In genomic region chr13:113880564-113881171, GRCm38 (mm10) we compare ENCODE assay signal across 9 mouse cellular contexts.
DNase-seq lines count a peak whose midpoint lies in the region; ATAC-seq lines count a peak whose summit lies in the region.
"Had no signal": no experiment of that assay in that cellular context is flagged by ENCODE, and none has a peak within 500 bp of the region (broad histone marks: within the 10 kb centered on the region; RNA-seq: fewer than 3 reads in every experiment).

No protein-coding gene starts in this region.

- no peak overlapping the region for H3K27ac ChIP-seq in kidney, embryonic 16.5 days (ENCODE audit: low read length)
- H3K27ac ChIP-seq in forebrain, embryonic 13.5 days, result no peak overlapping the region
- H3K27ac ChIP-seq in liver, embryonic 13.5 days, result no peak overlapping the region
- no peak overlapping the region for H3K27ac ChIP-seq in intestine, embryonic 16.5 days (ENCODE audit: low read length)

- DNase-seq in kidney, postnatal 36 days, result no peak
- no peak for DNase-seq in liver, embryonic 13.5 days
- DNase-seq in yolk sac, embryonic 10.5 days (ENCODE audit: low spot score), result peak; percentile 26
- no peak for DNase-seq in c-Kit-positive CD71-positive TER-119-positive erythroid progenitor cells, embryonic 14.5 days (ENCODE audit: low spot score)
- DNase-seq in left cerebral cortex, adult 9 months (ENCODE audit: low spot score in 2 of 2), result no peak

- peaks cover 45% of the 10 kb centered on the region for H3K4me1 ChIP-seq in kidney, embryonic 16.5 days (ENCODE audit: insufficient read depth, low read length)
- peaks cover 48% of the 10 kb centered on the region for H3K4me1 ChIP-seq in forebrain, embryonic 13.5 days
- peaks cover 14% of the 10 kb centered on the region; the same call in 1 of the 2 replicates for H3K4me1 ChIP-seq in liver, embryonic 13.5 days (replicated peaks)
- H3K4me1 ChIP-seq in intestine, embryonic 16.5 days (ENCODE audit: control insufficient read depth, insufficient read depth, low read length), result no peaks in the 10 kb centered on the region

- no peaks in the 10 kb centered on the region for H3K9me3 ChIP-seq in kidney, embryonic 16.5 days (ENCODE audit: low read length)
- no peaks in the 10 kb centered on the region for H3K9me3 ChIP-seq in forebrain, embryonic 13.5 days (replicated peaks)
- no peaks in the 10 kb centered on the region for H3K9me3 ChIP-seq in liver, embryonic 13.5 days (replicated peaks)
- no peaks in the 10 kb centered on the region for H3K9me3 ChIP-seq in intestine, embryonic 16.5 days (ENCODE audit: control insufficient read depth, low read length)
- H3K9me3 ChIP-seq: G1E had no signal

- H3K4me3 ChIP-seq in kidney, embryonic 16.5 days (ENCODE audit: low read length), result peak overlapping the region; percentile 8
- no peak overlapping the region for H3K4me3 ChIP-seq in forebrain, embryonic 13.5 days
- no peak overlapping the region for H3K4me3 ChIP-seq in liver, embryonic 13.5 days (replicated peaks)
- H3K4me3 ChIP-seq in intestine, embryonic 16.5 days (ENCODE audit: low read length), result no peak overlapping the region

- H3K36me3 ChIP-seq in kidney, embryonic 16.5 days (ENCODE audit: insufficient read depth, low read length), result no peaks in the 10 kb centered on the region
- no peaks in the 10 kb centered on the region for H3K36me3 ChIP-seq in forebrain, embryonic 13.5 days (ENCODE audit: poor library complexity, severe bottlenecking)
- H3K36me3 ChIP-seq in liver, embryonic 13.5 days, result no peaks in the 10 kb centered on the region
- no peaks in the 10 kb centered on the region for H3K36me3 ChIP-seq in intestine, embryonic 16.5 days (ENCODE audit: control insufficient read depth, insufficient read depth, low read length)

- H3K9ac ChIP-seq in kidney, embryonic 16.5 days (replicated peaks; ENCODE audit: low read length), result no peak overlapping the region
- no peak overlapping the region for H3K9ac ChIP-seq in forebrain, embryonic 13.5 days
- no peak overlapping the region for H3K9ac ChIP-seq in liver, embryonic 13.5 days
- no peak overlapping the region for H3K9ac ChIP-seq in intestine, embryonic 16.5 days (ENCODE audit: low read depth, low read length)

- WGBS in kidney, embryonic 16.5 days, result 13% methylated on average over 19 of the region's 19 CpGs
- 22% methylated on average over 19 of the region's 19 CpGs for WGBS in forebrain, embryonic 13.5 days
- WGBS in liver, embryonic 13.5 days (ENCODE audit: insufficient replicate concordance), result 46% methylated on average over 19 of the region's 19 CpGs
- WGBS in intestine, embryonic 16.5 days, result 54% methylated on average over 19 of the region's 19 CpGs

- peak overlapping the region; percentile 39 for H3K4me2 ChIP-seq in kidney, embryonic 16.5 days (replicated peaks; ENCODE audit: low read depth, low read length)
- peak overlapping the region; percentile 48 for H3K4me2 ChIP-seq in forebrain, embryonic 13.5 days
- peak overlapping the region; percentile 18; the same call in 1 of the 2 replicates for H3K4me2 ChIP-seq in liver, embryonic 13.5 days
- no peak overlapping the region for H3K4me2 ChIP-seq in intestine, embryonic 16.5 days (ENCODE audit: low read depth, low read length)

- ATAC-seq in kidney, embryonic 16.5 days (ENCODE audit: low FRiP score, low TSS enrichment), result peak; percentile 50; the same call in 1 of the 2 replicates
- no peak for ATAC-seq in forebrain, embryonic 13.5 days
- no peak for ATAC-seq in liver, embryonic 13.5 days (ENCODE audit: low read depth)
- ATAC-seq in intestine, embryonic 16.5 days, result no peak

- no peaks in the 10 kb centered on the region for H3K27me3 ChIP-seq in kidney, embryonic 16.5 days (ENCODE audit: insufficient read depth, low read length)
- H3K27me3 ChIP-seq in forebrain, embryonic 13.5 days, result no peaks in the 10 kb centered on the region; the same call in 1 of the 2 replicates
- no peaks in the 10 kb centered on the region for H3K27me3 ChIP-seq in liver, embryonic 13.5 days
- H3K27me3 ChIP-seq in intestine, embryonic 16.5 days (replicated peaks; ENCODE audit: control insufficient read depth, insufficient read depth, low read length), result no peaks in the 10 kb centered on the region
